Mouse (Mus musculus): ENCODE measurements at regions not wholly inside any gene's neighbourhood (a gene's known extent, or its start where the extent isn't known, plus 50 kb on each side); places are given as distances from the start of the nearest gene placed in this dataset.

GRCm38 (mm10) chr12:26937836-26938235, 404.5 kb downstream of the Sox11 start:
- TF ChIP-seq CTCF (IDR thresholded peaks at IDR 0.05; ENCODE audit: low read depth) = no peak
- TF ChIP-seq EP300 (IDR thresholded peaks at IDR 0.05; ENCODE audit: low read depth) = no peak
